Mouse (Mus musculus): Measurements from ENCODE around the gene Gigyf1. TPM values are rescaled to one million over a fixed set of nuclear protein-coding genes. Genes with fewer than 3 reads are reported as not detected.

The Gigyf1 gene
- polyA plus RNA-seq, 1 experiment from 2014 or later: 12.1 TPM

GRCm38 (mm10) chr5:137519691-137520550 lies 1.6 kb downstream of the Gigyf1 start:
- Histone ChIP-seq H3K9me3 (no peaks in the 10 kb centered on the region), H3K4me3 (no peak overlapping the region), H3K27me3 (no peaks in the 10 kb centered on the region), H3K27ac (no peak overlapping the region), H3K36me3 (peaks cover 64% of the 10 kb centered on the region), H3K4me1 (peaks cover 2% of the 10 kb centered on the region; the same call in 1 of the 2 replicates), H3K9ac (no peak overlapping the region), H3K4me2 (no peak overlapping the region)
- ATAC-seq (ENCODE audit: borderline replicate concordance, extremely low read depth, low FRiP score, low TSS enrichment): no peak
- WGBS: 86% methylated on average over 27 of the region's 27 CpGs

- no peak overlapping the region for H3K4me2 ChIP-seq
- H3K4me3 ChIP-seq: no peak overlapping the region
- WGBS: 67% methylated on average over 9 of the region's 9 CpGs
- no peaks in the 10 kb centered on the region for H3K27me3 ChIP-seq
- H3K36me3 ChIP-seq: peaks cover 81% of the 10 kb centered on the region
- no peak overlapping the region for H3K27ac ChIP-seq
- no peaks in the 10 kb centered on the region for H3K9me3 ChIP-seq
- ATAC-seq (ENCODE audit: borderline replicate concordance, extremely low read depth, low FRiP score, low TSS enrichment): no peak
- no peak overlapping the region for H3K9ac ChIP-seq
- H3K4me1 ChIP-seq: peaks cover 10% of the 10 kb centered on the region; the same call in 1 of the 2 replicates
These were observed 3.5 kb downstream of the Gigyf1 start for GRCm38 (mm10) chr5:137521861-137522260.

- Histone ChIP-seq H3K36me3 (peaks cover 88% of the 10 kb centered on the region), H3K4me3 (no peak overlapping the region), H3K4me2 (no peak overlapping the region), H3K4me1 (peaks cover 10% of the 10 kb centered on the region; the same call in 1 of the 2 replicates), H3K27me3 (no peaks in the 10 kb centered on the region), H3K27ac (no peak overlapping the region), H3K9me3 (no peaks in the 10 kb centered on the region), H3K9ac (no peak overlapping the region)
- ATAC-seq (ENCODE audit: borderline replicate concordance, extremely low read depth, low FRiP score, low TSS enrichment): no peak
- 68% methylated on average over 11 of the region's 11 CpGs for WGBS
These were observed 4.4 kb downstream of the Gigyf1 start for GRCm38 (mm10) chr5:137522711-137523110.

GRCm38 (mm10) chr5:137523396-137524250 lies 5.3 kb downstream of the Gigyf1 start:
- 77% methylated on average over 25 of the region's 25 CpGs for WGBS

GRCm38 (mm10) chr5:137524251-137524515 lies 5.8 kb downstream of the Gigyf1 start:
- Histone ChIP-seq H3K27ac (no peak overlapping the region), H3K4me2 (no peak overlapping the region), H3K36me3 (peaks cover 96% of the 10 kb centered on the region), H3K9ac (no peak overlapping the region), H3K27me3 (no peaks in the 10 kb centered on the region), H3K4me3 (no peak overlapping the region), H3K4me1 (peaks cover 10% of the 10 kb centered on the region; the same call in 1 of the 2 replicates), H3K9me3 (no peaks in the 10 kb centered on the region)
- ATAC-seq (ENCODE audit: borderline replicate concordance, extremely low read depth, low FRiP score, low TSS enrichment): no peak
- 85% methylated on average over 8 of the region's 8 CpGs for WGBS

More at GRCm38 (mm10) chr5:137523396-137524250, 5.3 kb downstream of the Gigyf1 start:
- no peak for ATAC-seq (ENCODE audit: borderline replicate concordance, extremely low read depth, low FRiP score, low TSS enrichment)
- no peak overlapping the region for H3K9ac ChIP-seq
- H3K4me2 ChIP-seq: no peak overlapping the region
- H3K9me3 ChIP-seq: no peaks in the 10 kb centered on the region
- H3K4me3 ChIP-seq: no peak overlapping the region
- H3K4me1 ChIP-seq: peaks cover 10% of the 10 kb centered on the region; the same call in 1 of the 2 replicates
- no peaks in the 10 kb centered on the region for H3K27me3 ChIP-seq
- peaks cover 96% of the 10 kb centered on the region for H3K36me3 ChIP-seq
- no peak overlapping the region for H3K27ac ChIP-seq

- no peaks in the 10 kb centered on the region for H3K27me3 ChIP-seq
- H3K9ac ChIP-seq: no peak overlapping the region
- H3K9me3 ChIP-seq: no peaks in the 10 kb centered on the region
- ATAC-seq (ENCODE audit: borderline replicate concordance, extremely low read depth, low FRiP score, low TSS enrichment): no peak
- H3K4me2 ChIP-seq: no peak overlapping the region
- 82% methylated on average over 13 of the region's 13 CpGs for WGBS
- no peak overlapping the region for H3K27ac ChIP-seq
- H3K36me3 ChIP-seq: peaks cover 96% of the 10 kb centered on the region
- no peak overlapping the region for H3K4me3 ChIP-seq
- peaks cover 13% of the 10 kb centered on the region; the same call in 1 of the 2 replicates for H3K4me1 ChIP-seq
These were observed 6.3 kb downstream of the Gigyf1 start for GRCm38 (mm10) chr5:137524671-137525070.

- 72% methylated on average over 16 of the region's 16 CpGs for WGBS
- Histone ChIP-seq H3K4me3 (no peak overlapping the region), H3K4me2 (no peak overlapping the region), H3K36me3 (peaks cover 94% of the 10 kb centered on the region), H3K4me1 (peaks cover 20% of the 10 kb centered on the region; the same call in 1 of the 2 replicates), H3K27ac (no peak overlapping the region), H3K27me3 (no peaks in the 10 kb centered on the region), H3K9me3 (no peaks in the 10 kb centered on the region), H3K9ac (no peak overlapping the region)
- no peak for ATAC-seq (ENCODE audit: borderline replicate concordance, extremely low read depth, low FRiP score, low TSS enrichment)
These were observed 7.2 kb downstream of the Gigyf1 start for GRCm38 (mm10) chr5:137525511-137525910.

GRCm38 (mm10) chr5:137526192-137526936 lies 8.0 kb downstream of the Gigyf1 start:
- Histone ChIP-seq H3K27me3 (no peaks in the 10 kb centered on the region), H3K36me3 (peaks cover 85% of the 10 kb centered on the region), H3K9ac (no peak overlapping the region), H3K9me3 (no peaks in the 10 kb centered on the region), H3K4me3 (no peak overlapping the region), H3K4me2 (no peak overlapping the region), H3K4me1 (peaks cover 21% of the 10 kb centered on the region; the same call in 1 of the 2 replicates), H3K27ac (no peak overlapping the region)
- 46% methylated on average over 16 of the region's 16 CpGs for WGBS
- ATAC-seq (ENCODE audit: borderline replicate concordance, extremely low read depth, low FRiP score, low TSS enrichment): no peak

GRCm38 (mm10) chr5:137527413-137527812 lies 9.1 kb downstream of the Gigyf1 start:
- Histone ChIP-seq H3K27ac (no peak overlapping the region), H3K36me3 (peaks cover 75% of the 10 kb centered on the region), H3K4me1 (peaks cover 21% of the 10 kb centered on the region; the same call in 1 of the 2 replicates), H3K27me3 (no peaks in the 10 kb centered on the region), H3K4me2 (no peak overlapping the region), H3K9me3 (no peaks in the 10 kb centered on the region), H3K9ac (no peak overlapping the region), H3K4me3 (no peak overlapping the region)
- ATAC-seq (ENCODE audit: borderline replicate concordance, extremely low read depth, low FRiP score, low TSS enrichment): no peak
- 68% methylated on average over 1 of the region's 1 CpGs for WGBS

- Histone ChIP-seq H3K27me3 (no peaks in the 10 kb centered on the region), H3K4me2 (no peak overlapping the region), H3K4me3 (no peak overlapping the region), H3K9me3 (no peaks in the 10 kb centered on the region), H3K9ac (no peak overlapping the region), H3K27ac (no peak overlapping the region), H3K4me1 (peaks cover 21% of the 10 kb centered on the region; the same call in 1 of the 2 replicates), H3K36me3 (peaks cover 65% of the 10 kb centered on the region)
- ATAC-seq (ENCODE audit: borderline replicate concordance, extremely low read depth, low FRiP score, low TSS enrichment): no peak
- WGBS: 75% methylated on average over 22 of the region's 22 CpGs
These were observed 10.1 kb downstream of the Gigyf1 start for GRCm38 (mm10) chr5:137528247-137528968.

Measured in lung, embryonic 15.5 days (tissue).